In genomic region chr1:181560896-181561767, GRCm38 (mm10) we compare ENCODE assay signal across 19 mouse cellular contexts. TPM values are rescaled to one million over a fixed set of nuclear protein-coding genes. Genes with fewer than 3 reads are reported as not detected.
A peak's percentile ranks its signal among the peaks of the same experiment; 100 is the strongest.
DNase-seq lines count a peak whose midpoint lies in the region; ATAC-seq and TF ChIP-seq lines count a peak whose summit lies in the region.
"Had no signal": no experiment of that assay in that cellular context is flagged by ENCODE, and none has a peak within 500 bp of the region (broad histone marks: within the 10 kb centered on the region; RNA-seq: fewer than 3 reads in every experiment).

No protein-coding gene starts in this region.

- H3K4me1 ChIP-seq in hindbrain, embryonic 16.5 days (ENCODE audit: control insufficient read depth, insufficient read depth, low read depth, low read length) = peaks cover 3% of the 10 kb centered on the region
- H3K4me1 ChIP-seq in hindbrain, embryonic 11.5 days (replicated peaks; ENCODE audit: control insufficient read depth, insufficient read depth, low read length) = 0 out of 2 replicates have a peak, but pooled peaks cover 2% of the 10 kb centered on the region
- H3K4me1 ChIP-seq in forebrain, postnatal 0 days (ENCODE audit: insufficient read depth) = 0 out of 2 replicates have a peak, but pooled peaks cover 3% of the 10 kb centered on the region
- peaks cover 21% of the 10 kb centered on the region for H3K4me1 ChIP-seq in neural tube, embryonic 12.5 days

- ATAC-seq in hindbrain, embryonic 16.5 days = no peak
- ATAC-seq in hindbrain, embryonic 11.5 days (ENCODE audit: low FRiP score) = no peak
- ATAC-seq in forebrain, postnatal 0 days = peak; percentile 51; the same call in 1 of the 2 replicates
- peak; percentile 88 for ATAC-seq in neural tube, embryonic 12.5 days (ENCODE audit: low FRiP score, low read depth)

- 40% methylated on average over 9 of the region's 9 CpGs for WGBS in hindbrain, embryonic 16.5 days
- WGBS in hindbrain, embryonic 11.5 days = 65% methylated on average over 9 of the region's 9 CpGs
- WGBS in forebrain, postnatal 0 days = 32% methylated on average over 9 of the region's 9 CpGs
- WGBS in neural tube, embryonic 12.5 days = 20% methylated on average over 9 of the region's 9 CpGs

- no peak for DNase-seq in hindbrain, embryonic 11.5 days (ENCODE audit: low spot score)
- peak; percentile 54 for DNase-seq in brain, embryonic 14.5 days (ENCODE audit: low read depth)
- peak; percentile 54 for DNase-seq in forebrain, postnatal 0 days
- no peak for DNase-seq in left cerebral cortex, adult 11 months (ENCODE audit: low spot score)
- DNase-seq in spleen, postnatal 14 days (ENCODE audit: low spot score in 2 of 2) = no peak
- DNase-seq: adrenal gland, adult 8-10 months; gastrocnemius, postnatal 10 days; heart, postnatal 10 days; kidney, adult 11 months; kidney, postnatal 4 days; liver; lung, adult 2 months had no signal

- no peak for TF ChIP-seq CTCF in brain, embryonic 14.5 days (IDR thresholded peaks at IDR 0.05; ENCODE audit: borderline replicate concordance, extremely low read depth, insufficient read depth, insufficient read length)
- TF ChIP-seq CTCF in forebrain, postnatal 0 days (IDR thresholded peaks at IDR 0.05; ENCODE audit: low read depth) = no peak

- H3K4me3 ChIP-seq in hindbrain, embryonic 16.5 days (ENCODE audit: low read length) = no peak overlapping the region
- H3K4me3 ChIP-seq in hindbrain, embryonic 11.5 days (ENCODE audit: low read depth, low read length) = no peak overlapping the region
- H3K4me3 ChIP-seq in forebrain, postnatal 0 days (ENCODE audit: low read depth, low read length) = no peak overlapping the region
- no peak overlapping the region for H3K4me3 ChIP-seq in neural tube, embryonic 12.5 days
- H3K4me3 ChIP-seq: hindbrain, embryonic 15.5 days had no signal

- H3K36me3 ChIP-seq in hindbrain, embryonic 16.5 days (ENCODE audit: control insufficient read depth, insufficient read depth, low read length) = no peaks in the 10 kb centered on the region
- no peaks in the 10 kb centered on the region for H3K36me3 ChIP-seq in hindbrain, embryonic 11.5 days (ENCODE audit: control insufficient read depth, insufficient read depth, low read length)
- H3K36me3 ChIP-seq in forebrain, postnatal 0 days (ENCODE audit: insufficient read depth) = no peaks in the 10 kb centered on the region
- no peaks in the 10 kb centered on the region for H3K36me3 ChIP-seq in neural tube, embryonic 12.5 days
- H3K36me3 ChIP-seq: G1E; hindbrain, embryonic 15.5 days had no signal

- no peaks in the 10 kb centered on the region for H3K9me3 ChIP-seq in hindbrain, embryonic 16.5 days (ENCODE audit: control insufficient read depth, low read length)
- H3K9me3 ChIP-seq in hindbrain, embryonic 11.5 days (ENCODE audit: control insufficient read depth, low read length) = no peaks in the 10 kb centered on the region
- H3K9me3 ChIP-seq in forebrain, postnatal 0 days (ENCODE audit: low read length) = no peaks in the 10 kb centered on the region
- H3K9me3 ChIP-seq in neural tube, embryonic 12.5 days = no peaks in the 10 kb centered on the region
- H3K9me3 ChIP-seq: G1E; hindbrain, embryonic 15.5 days had no signal

- H3K27ac ChIP-seq in hindbrain, embryonic 16.5 days (ENCODE audit: low read depth, low read length) = 0 out of 2 replicates have a peak overlapping the region, but pooled peaks have one; percentile 12
- H3K27ac ChIP-seq in hindbrain, embryonic 11.5 days (ENCODE audit: low read depth, low read length) = no peak overlapping the region
- peak overlapping the region; percentile 55 for H3K27ac ChIP-seq in forebrain, postnatal 0 days (ENCODE audit: low read depth, low read length)
- H3K27ac ChIP-seq in neural tube, embryonic 12.5 days = no peak overlapping the region
- H3K27ac ChIP-seq: hindbrain, embryonic 15.5 days; macrophage had no signal

- no peak overlapping the region for H3K4me2 ChIP-seq in hindbrain, embryonic 16.5 days (ENCODE audit: low read length)
- no peak overlapping the region for H3K4me2 ChIP-seq in hindbrain, embryonic 11.5 days (replicated peaks; ENCODE audit: low read depth, low read length)
- H3K4me2 ChIP-seq in forebrain, postnatal 0 days (ENCODE audit: low read depth) = no peak overlapping the region
- 0 out of 2 replicates have a peak overlapping the region, but pooled peaks have one; percentile 12 for H3K4me2 ChIP-seq in neural tube, embryonic 12.5 days (replicated peaks)
- H3K4me2 ChIP-seq: hindbrain, embryonic 15.5 days had no signal

- no peak for TF ChIP-seq POLR2A in brain, embryonic 14.5 days (IDR thresholded peaks at IDR 0.05; ENCODE audit: borderline replicate concordance, extremely low read depth, insufficient read depth, insufficient read length, poor library complexity, severe bottlenecking)

- no peak overlapping the region for H3K9ac ChIP-seq in hindbrain, embryonic 16.5 days (ENCODE audit: low read depth, low read length)
- H3K9ac ChIP-seq in hindbrain, embryonic 11.5 days (ENCODE audit: low read depth, low read length) = no peak overlapping the region
- no peak overlapping the region for H3K9ac ChIP-seq in forebrain, postnatal 0 days
- H3K9ac ChIP-seq in neural tube, embryonic 12.5 days = no peak overlapping the region
- H3K9ac ChIP-seq: hindbrain, embryonic 15.5 days had no signal

- no peaks in the 10 kb centered on the region; the same call in 1 of the 2 replicates for H3K27me3 ChIP-seq in hindbrain, embryonic 16.5 days (replicated peaks; ENCODE audit: control insufficient read depth, insufficient read depth, low read length)
- no peaks in the 10 kb centered on the region for H3K27me3 ChIP-seq in hindbrain, embryonic 11.5 days (ENCODE audit: control insufficient read depth, insufficient read depth, low read length)
- no peaks in the 10 kb centered on the region for H3K27me3 ChIP-seq in forebrain, postnatal 0 days (ENCODE audit: insufficient read depth, low read length)
- no peaks in the 10 kb centered on the region for H3K27me3 ChIP-seq in neural tube, embryonic 12.5 days (replicated peaks)
- H3K27me3 ChIP-seq: hindbrain, embryonic 15.5 days had no signal

RNA-seq across cellular contexts. Expression of gene Dnah14, which starts 15.2 kb away (rescaled TPM):
- polyA plus RNA-seq in hindbrain, embryonic 16.5 days (2015; fragmentation: Nextera tagmentation; extraction: Ambion mirVana) = 0.37 and 0.50 TPM in 2 replicates
- 2.2 and 2.6 TPM in 2 replicates for polyA plus RNA-seq in hindbrain, embryonic 11.5 days (2014; fragmentation: Nextera tagmentation; extraction: Ambion mirVana)
- polyA plus RNA-seq in brain, embryonic 14.5 days (2012; rRNA removed) = 0.03 and 0.14 TPM in 2 replicates
- 0.10 and 0.69 TPM in 2 replicates for total RNA-seq in forebrain, postnatal 0 days (2014; rRNA removed)
- polyA plus RNA-seq in forebrain, postnatal 0 days (2015; fragmentation: Nextera tagmentation; extraction: Ambion mirVana) = 0.24 and 0.68 TPM in 2 replicates
- 0.93 and 1.8 TPM in 2 replicates for polyA plus RNA-seq in neural tube, embryonic 12.5 days (2016; fragmentation: Nextera tagmentation; extraction: Ambion mirVana)
- total RNA-seq: heart, postnatal 10 days had no signal
- polyA plus RNA-seq: G1E, macrophage had no signal

RNA-seq across cellular contexts. Expression of gene Ccdc121, which starts 49.9 kb away (rescaled TPM):
- 0.11 and 0.19 TPM in 2 replicates for polyA plus RNA-seq in hindbrain, embryonic 16.5 days (2015; fragmentation: Nextera tagmentation; extraction: Ambion mirVana)
- not detected in 2 replicates for polyA plus RNA-seq in hindbrain, embryonic 11.5 days (2014; fragmentation: Nextera tagmentation; extraction: Ambion mirVana)
- 0.04 and 0.09 TPM in 2 replicates for polyA plus RNA-seq in brain, embryonic 14.5 days (2012; rRNA removed)
- total RNA-seq in forebrain, postnatal 0 days (2014; rRNA removed) = 0.38 and 0.54 TPM in 2 replicates
- 0.33 and 0.51 TPM in 2 replicates for polyA plus RNA-seq in forebrain, postnatal 0 days (2015; fragmentation: Nextera tagmentation; extraction: Ambion mirVana)
- not detected in 2 replicates for polyA plus RNA-seq in neural tube, embryonic 12.5 days (2016; fragmentation: Nextera tagmentation; extraction: Ambion mirVana)
- total RNA-seq: gastrocnemius, postnatal 10 days; heart, postnatal 10 days had no signal
- polyA plus RNA-seq: embryonic facial prominence, embryonic 11.5 days; G1E; hindbrain, embryonic 15.5 days; macrophage; urinary bladder, adult 2 months had no signal

Comparison
In these comparisons a context has a peak if more than half of its experiments do, and no peak if none do; other contexts are left out.
1. H3K27ac ChIP-seq: peak in hindbrain, embryonic 16.5 days (single experiment) and forebrain, postnatal 0 days (single experiment); none in hindbrain, embryonic 11.5 days (single experiment) and neural tube, embryonic 12.5 days (single experiment).
2. ATAC-seq: peak in forebrain, postnatal 0 days (single experiment) and neural tube, embryonic 12.5 days (single experiment); none in hindbrain, embryonic 16.5 days (single experiment) and hindbrain, embryonic 11.5 days (single experiment).
3. DNase-seq: peak in brain, embryonic 14.5 days (single experiment) and forebrain, postnatal 0 days (single experiment); none in hindbrain, embryonic 11.5 days (single experiment), left cerebral cortex, adult 11 months (single experiment) and spleen, postnatal 14 days (0 of 2).